Mouse (Mus musculus) cerebellum, postnatal 10 days (tissue): ENCODE measurements around the gene Smarcd2.
"Not testable (repeated sequence)": the region's sequence is repeated elsewhere in the genome, so short reads cannot be mapped to it uniquely, and the experiment has no call there.

ENCODE experiments used
- DNase-seq, 2 experiments: peaks; one replicate each; pipeline ENCODE4 v3.0.0; 2021; ENCODE audit warnings: mixed read lengths in 2 of 2

Smarcd2 gene

GRCm38 (mm10) chr11:106233978-106234377 is 38.8 kb downstream of the Smarcd2 start:
- DNase-seq, result not testable (repeated sequence)

- DNase-seq, result no peak
These were observed 52.2 kb downstream of the Smarcd2 start for GRCm38 (mm10) chr11:106220603-106221002.

GRCm38 (mm10) chr11:106216730-106217490 is 55.9 kb downstream of the Smarcd2 start, which contains the start of gene Ddx42:
TSS of gene Ddx42 (plus strand) at chr11:106216926.
- peak; percentile 96 to 97 for DNase-seq

GRCm38 (mm10) chr11:106215927-106216729 is 56.6 kb downstream of the Smarcd2 start, which contains the start of gene Ccdc47:
TSS of gene Ccdc47 (minus strand) at chr11:106216344.
- DNase-seq, result peak; percentile 96 to 98

GRCm38 (mm10) chr11:106215450-106215859 is 57.3 kb downstream of the Smarcd2 start:
- DNase-seq, result peak in 1 of 2 experiments; percentile 12

- peak in 1 of 2 experiments; percentile 32 for DNase-seq
These were observed 57.9 kb downstream of the Smarcd2 start for GRCm38 (mm10) chr11:106214856-106215255.
